Mouse (Mus musculus) lung, adult 2 months (tissue): ENCODE data around the gene Txnip.

Experiments used
- CTCF ChIP-seq: fragments of 200-500 bp; IDR thresholded peaks from 2 replicates; pipeline ENCODE4 v1.5.1; 2011; ENCODE audit warnings: mild to moderate bottlenecking, low read length, control low read depth; ENCODE audit not compliant: insufficient read depth
- POLR2A ChIP-seq: fragments of 200-500 bp; IDR thresholded peaks from 2 replicates; pipeline ENCODE4 v1.6.1; 2011; ENCODE audit warnings: low read depth, mild to moderate bottlenecking, control low read depth, low read length, borderline replicate concordance; ENCODE audit errors: extremely low read depth

- no peak for TF ChIP-seq CTCF
- TF ChIP-seq POLR2A: no peak
Observed at GRCm38 (mm10) chr3:96595661-96596060, 37.9 kb downstream of the Txnip start.
